Mouse (Mus musculus) ES-E14 (cell line): ENCODE measurements around the gene Sat2.

Experiments
- CHD2 ChIP-seq: IDR thresholded peaks from 2 replicates; pipeline ENCODE4 v1.6.1; 2014; ENCODE audit warnings: mild to moderate bottlenecking, low read depth, low read length, inconsistent platforms
- HCFC1 ChIP-seq: IDR thresholded peaks from 2 replicates; pipeline ENCODE4 v1.6.1; 2012; ENCODE audit warnings: low read length, inconsistent platforms, borderline replicate concordance; ENCODE audit not compliant: insufficient read depth
- ZC3H11A ChIP-seq: IDR thresholded peaks from 2 replicates; pipeline ENCODE4 v1.6.1; 2012; ENCODE audit warnings: low read depth, mild to moderate bottlenecking, inconsistent platforms, low read length, borderline replicate concordance
- ZNF384 ChIP-seq: IDR thresholded peaks from 2 replicates; pipeline ENCODE4 v1.6.1; 2012; ENCODE audit warnings: low read depth, low read length, inconsistent platforms

- TF ChIP-seq ZNF384 (peak; percentile 97), ZC3H11A (no peak), CHD2 (0 out of 2 replicates have a peak, but pooled peaks have one; percentile 45), HCFC1 (no peak)
Measured at GRCm38 (mm10) chr11:69581814-69582213, 40.0 kb upstream of the Sat2 start.
